Mouse (Mus musculus): Measurements from ENCODE around the gene Tspan9. TPM values are rescaled to one million over a fixed set of nuclear protein-coding genes. Genes with fewer than 3 reads are reported as not detected.

Gene Tspan9
- total RNA-seq, 2 experiments from 2014 or later, result 69.5 to 78.5 TPM

DNA sequence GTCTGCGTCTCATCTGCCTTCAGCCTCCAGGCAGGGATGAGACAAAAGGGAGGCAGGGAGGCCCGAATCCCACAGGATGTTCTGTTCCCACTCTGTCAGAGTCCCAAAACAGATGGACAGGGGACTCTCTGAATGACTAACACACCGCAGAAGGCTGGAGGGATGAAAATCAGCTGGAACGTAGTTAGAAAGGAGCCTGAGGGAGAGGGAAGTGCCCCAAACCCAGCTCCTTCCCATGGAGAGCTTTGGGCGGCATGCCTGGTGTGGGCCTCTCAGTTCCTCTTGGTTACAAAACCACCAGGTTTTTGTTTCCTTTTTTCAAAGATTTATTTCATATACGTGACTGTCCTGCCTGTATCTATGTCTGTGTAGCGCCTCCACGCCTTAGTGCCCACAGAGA lies 35.7 kb downstream of the Tspan9 start:
- intact Hi-C loops (cut with DNase I), result no loop called here
- DNase-seq, result no peak

DNA sequence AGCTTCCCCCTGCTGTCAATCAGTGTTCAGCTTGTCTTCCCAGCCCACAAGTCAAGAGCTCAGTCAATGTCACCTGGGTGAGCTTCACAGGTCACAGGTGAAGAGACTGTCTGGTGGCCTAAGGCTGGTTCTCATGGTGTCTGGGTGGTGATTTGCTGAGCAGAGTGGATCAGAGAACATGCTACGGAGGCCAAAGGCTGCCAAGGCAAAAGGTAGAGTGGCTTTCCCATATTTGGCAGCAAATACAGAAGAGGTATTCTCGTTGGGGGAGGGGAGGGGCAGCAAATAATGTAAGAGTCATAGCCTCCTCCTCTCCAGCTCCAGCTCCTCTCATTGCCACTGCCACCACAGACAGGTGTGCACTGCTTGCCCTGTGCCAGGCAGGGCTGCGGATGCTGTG lies 37.2 kb downstream of the Tspan9 start:
- DNase-seq, result no peak
- intact Hi-C loops (cut with DNase I), result no loop called here

DNA sequence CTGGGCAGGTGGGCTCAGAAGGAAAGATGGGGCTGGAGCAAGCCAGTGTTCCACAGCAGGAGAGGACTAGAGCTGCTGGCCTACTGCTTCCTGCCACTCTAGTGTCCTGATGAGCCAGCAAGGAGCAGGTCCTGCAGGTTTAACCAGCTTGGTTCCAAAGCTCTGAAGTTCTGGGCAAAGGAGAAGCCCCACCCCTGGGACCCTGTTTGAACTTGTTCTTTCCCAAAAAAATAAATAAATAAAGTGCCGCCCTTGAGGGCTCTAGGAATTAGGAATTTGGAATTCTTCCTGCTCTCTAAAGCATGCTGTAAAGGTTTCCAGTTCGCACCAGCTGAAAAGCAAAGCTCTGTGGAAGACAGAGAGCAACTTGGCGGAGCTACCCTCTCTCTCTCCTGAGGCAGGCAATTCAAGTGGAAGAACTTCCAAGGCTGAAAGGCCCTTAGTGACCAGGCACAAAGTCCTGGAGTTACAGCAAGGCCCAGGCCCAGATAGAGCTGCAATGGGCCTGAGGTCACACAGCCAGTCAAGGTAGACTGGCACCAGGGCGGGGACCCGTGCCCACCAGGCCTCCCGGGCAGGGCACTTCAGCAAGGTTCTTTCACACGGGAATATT lies 38.6 kb downstream of the Tspan9 start:
- intact Hi-C loops (cut with DNase I), result no loop called here
- no peak for DNase-seq

DNA sequence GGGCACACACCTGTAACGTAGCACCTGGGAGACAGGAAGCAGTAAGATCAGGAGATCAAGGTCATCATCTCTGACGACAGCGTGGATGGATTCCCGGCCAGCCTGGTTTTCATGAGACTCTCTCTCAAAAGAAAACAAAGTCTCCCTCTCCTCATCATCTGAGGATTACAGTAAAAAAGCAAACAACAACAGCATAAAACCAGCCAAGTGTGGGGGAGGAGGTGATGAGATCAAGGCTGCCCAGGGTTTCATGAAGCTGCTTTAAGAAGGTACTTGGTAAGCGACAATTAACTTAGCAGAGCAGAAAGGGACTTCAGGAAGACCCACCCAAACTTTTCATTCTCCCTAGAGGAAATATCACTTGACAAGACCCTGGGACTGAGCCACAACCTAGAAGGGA lies 39.5 kb downstream of the Tspan9 start:
- DNase-seq, result no peak
- intact Hi-C loops (cut with DNase I), result no loop called here

DNA sequence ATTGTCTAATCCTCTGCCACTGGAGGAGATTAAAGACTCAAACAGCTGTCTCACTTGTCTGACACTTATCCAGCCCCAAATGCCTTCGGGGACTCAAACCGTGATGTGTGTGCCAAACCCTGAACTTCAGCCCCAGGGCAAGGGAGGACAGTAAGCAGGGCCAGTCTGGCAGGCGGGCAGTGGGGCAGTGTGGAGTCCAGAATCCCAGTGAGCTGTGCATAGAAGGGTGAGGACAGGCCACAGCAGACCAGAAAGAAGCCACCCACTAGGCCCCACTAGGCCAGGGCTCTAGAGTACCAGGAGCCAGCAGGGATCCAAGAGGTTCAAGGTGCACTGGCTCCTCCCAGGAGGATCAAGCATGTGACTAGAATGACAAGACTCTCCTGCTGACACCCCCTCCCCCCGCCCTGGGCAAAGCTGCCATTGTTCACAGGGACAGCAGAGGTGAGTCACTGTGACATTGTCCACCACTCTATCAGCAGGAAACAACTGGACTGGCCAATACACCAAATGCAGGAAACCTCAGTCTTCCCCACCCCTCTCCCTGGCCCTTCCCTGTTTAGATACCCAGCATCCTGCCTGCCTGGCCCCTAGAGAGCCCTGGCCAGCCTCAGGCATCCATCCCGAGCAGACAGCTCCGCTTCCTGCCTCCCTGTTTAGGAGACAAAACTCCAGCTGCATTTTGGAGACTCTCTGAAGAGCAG lies 40.9 kb downstream of the Tspan9 start:
- intact Hi-C loops (cut with DNase I), result no loop called here
- no peak for DNase-seq

DNA sequence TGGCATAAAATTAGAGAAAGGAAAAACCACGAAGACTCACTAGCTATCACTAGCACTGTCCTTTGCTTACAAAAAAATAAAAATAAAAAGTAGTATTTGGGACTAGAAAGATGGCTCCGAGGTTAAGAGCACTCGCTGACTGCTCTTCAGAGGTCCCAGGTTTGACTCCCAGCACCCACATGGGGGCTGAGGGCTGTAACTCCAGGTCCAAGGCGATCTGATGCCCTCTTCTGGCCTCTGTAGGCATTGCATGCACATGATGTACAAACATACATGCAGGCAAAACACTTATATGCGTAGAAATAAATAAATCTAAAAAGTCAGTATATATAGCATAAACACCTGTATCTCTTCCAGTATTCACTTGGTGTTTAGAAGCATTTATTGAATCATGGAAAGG lies 43.5 kb downstream of the Tspan9 start:
- no peak for DNase-seq
- intact Hi-C loops (cut with DNase I), result no loop called here

DNA sequence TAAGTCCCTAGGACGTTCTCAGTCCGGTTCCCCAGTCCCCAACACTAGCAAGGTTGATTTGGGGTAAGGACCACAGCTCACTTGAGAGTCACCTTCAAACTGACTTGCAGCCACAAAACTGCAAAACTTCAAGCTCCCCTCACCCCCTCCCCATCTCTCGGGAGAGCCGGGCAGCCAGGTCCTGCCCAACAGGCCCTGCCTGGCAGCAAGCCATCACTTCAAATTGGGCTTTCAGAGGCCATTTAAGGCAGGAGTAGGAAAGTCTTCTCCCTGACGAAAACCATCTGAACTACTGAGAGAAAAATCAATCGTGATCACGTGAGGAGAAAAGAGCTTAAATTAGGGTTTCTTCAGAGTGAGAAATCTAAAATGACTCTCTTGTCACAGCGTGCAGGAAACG lies 44.2 kb downstream of the Tspan9 start:
- intact Hi-C loops (cut with DNase I), result no loop called here
- peak; percentile 58 for DNase-seq

DNA sequence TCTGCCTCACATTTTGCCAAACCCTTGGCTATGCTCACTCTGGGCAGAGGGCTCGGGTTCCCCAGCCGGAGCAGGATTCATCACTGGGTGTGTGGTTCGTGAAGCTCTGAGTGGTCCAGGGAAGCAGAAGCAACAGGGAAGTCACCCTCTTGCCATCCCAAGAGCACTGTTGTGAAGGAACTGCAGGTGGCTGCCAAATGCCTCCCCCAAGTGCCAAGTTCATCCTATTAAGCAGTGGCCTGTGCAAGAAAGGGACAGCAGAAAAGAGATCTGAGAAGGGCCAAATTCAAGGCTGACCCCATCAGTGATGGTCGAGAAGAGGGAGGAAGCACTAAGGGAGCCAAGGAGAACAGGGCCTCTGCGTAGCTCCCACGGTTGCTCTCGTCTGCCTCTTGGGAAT lies 46.9 kb downstream of the Tspan9 start:
- DNase-seq, result no peak
- intact Hi-C loops (cut with DNase I), result no loop called here

DNA sequence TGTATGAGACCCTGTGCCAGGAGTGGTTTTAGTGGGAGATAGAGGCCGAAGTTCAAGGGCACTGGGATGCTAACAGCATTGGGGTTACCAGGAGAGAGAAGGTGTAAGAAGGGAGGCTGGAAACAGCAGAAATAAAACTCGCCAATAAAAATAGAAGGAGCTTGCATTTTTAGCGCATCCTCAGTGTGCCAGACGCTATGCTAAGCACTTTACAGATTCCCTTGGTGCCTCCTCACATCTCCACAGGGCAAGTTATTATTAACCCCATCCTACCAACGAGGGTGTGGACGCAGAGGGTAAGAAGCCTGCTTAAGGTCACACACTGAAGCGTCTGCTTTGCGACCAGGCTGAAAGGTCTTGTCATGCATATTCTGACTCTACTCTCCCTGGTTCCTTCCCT lies 47.5 kb downstream of the Tspan9 start:
- DNase-seq, result no peak
- intact Hi-C loops (cut with DNase I), result no loop called here

DNA sequence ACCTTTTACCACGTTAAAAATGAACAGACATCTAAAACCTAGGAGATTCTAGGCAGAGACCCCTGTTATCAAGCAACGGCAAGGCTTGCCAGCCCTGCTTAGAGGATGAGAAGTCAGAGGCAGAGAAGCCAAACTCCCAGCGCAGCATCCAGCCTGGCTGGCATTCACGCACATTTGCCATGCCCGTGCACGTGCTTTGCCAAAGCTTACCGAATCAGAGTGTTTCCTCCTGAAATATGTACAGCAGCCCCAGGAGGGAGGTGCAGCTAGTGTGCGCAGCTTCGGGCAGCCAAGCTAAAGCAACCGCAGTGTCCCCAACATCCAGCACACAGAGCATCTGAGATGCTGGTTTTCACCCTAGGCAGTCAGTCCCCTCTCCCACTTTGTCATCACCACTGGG lies 48.3 kb downstream of the Tspan9 start:
- peak; percentile 59 for DNase-seq
- intact Hi-C loops (cut with DNase I), result no loop called here

DNA sequence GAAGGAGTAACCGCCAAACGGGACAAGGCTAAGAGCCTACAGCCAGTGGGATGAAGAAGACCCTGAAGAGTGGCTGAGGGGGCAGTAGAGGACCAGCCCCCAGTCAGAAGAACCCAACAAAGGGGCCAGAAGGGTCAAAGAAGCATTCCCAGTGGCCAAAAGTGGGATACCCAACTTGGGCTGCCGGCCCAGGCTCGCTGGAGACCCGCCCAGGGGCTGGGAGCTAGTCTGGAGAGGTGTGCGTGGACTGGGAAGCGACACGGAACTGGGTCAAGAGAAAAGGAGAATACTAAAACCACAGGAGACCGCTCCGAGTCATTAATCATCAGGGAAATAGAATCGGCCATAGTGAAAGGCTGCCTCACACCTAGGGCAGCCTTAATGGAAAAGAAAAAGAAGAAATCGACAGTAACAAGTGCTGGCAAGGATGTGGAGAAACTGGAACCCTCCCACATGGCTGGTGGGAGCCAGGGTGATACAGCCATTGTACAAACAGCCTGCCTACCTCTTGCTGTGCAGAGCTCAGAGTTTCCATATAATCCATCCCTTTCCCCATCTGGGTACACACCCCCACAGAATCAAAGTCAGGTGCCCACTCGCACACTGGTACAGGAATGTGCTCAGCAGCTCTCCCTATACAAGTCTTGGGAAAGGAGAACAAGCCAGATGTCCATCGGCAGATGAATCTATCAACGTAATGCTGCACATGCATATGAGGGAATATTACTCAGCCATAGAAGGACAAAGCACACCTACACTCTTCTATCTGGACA lies 49.4 kb downstream of the Tspan9 start:
- DNase-seq, result no peak
- intact Hi-C loops (cut with DNase I), result loop anchor here (5.0 kb wide), 2 partner anchors 62 to 127 kb away; no protein-coding TSS in a partner anchor

DNA sequence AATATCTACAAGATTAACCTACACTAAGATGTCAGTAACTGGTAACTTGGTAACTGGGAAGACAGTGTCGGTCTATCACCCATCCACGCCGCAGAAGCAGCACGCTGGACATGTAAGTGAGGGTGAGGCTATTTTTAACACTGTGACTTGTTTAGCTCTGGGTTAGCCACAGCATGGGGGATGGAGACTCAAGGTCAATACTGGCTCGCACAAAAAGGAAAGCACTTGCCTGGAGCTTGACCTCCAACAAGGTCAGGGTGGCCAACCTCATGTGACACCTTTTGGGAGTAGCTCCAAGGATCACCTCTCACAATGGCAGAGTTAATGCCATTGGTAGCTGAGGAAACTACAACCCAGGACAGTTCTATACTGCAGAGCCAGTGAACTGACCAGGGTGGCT lies 50.8 kb downstream of the Tspan9 start:
- DNase-seq, result no peak
- intact Hi-C loops (cut with DNase I), result loop anchor here (5.0 kb wide), 2 partner anchors 60 to 125 kb away; no protein-coding TSS in a partner anchor

DNA sequence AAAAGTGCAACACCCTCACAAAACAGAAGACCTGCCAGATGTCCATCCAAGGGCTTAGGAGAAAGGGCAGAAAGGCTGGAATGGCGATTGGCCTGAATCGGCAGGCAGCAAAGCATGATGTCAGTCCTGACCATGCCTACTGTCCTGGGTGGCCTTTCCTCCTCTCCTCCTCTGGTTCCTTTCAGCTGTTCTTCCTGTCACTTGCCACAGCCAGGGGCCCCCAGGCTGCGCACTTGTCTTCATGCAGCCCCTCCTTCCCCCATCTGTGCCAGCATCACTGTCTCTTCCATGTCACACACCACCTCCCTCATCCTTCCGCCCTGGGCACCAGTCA lies 51.6 kb downstream of the Tspan9 start:
- intact Hi-C loops (cut with DNase I), result loop anchor here (5.0 kb wide), 2 partner anchors 59 to 124 kb away; no protein-coding TSS in a partner anchor
- DNase-seq, result no peak

DNA sequence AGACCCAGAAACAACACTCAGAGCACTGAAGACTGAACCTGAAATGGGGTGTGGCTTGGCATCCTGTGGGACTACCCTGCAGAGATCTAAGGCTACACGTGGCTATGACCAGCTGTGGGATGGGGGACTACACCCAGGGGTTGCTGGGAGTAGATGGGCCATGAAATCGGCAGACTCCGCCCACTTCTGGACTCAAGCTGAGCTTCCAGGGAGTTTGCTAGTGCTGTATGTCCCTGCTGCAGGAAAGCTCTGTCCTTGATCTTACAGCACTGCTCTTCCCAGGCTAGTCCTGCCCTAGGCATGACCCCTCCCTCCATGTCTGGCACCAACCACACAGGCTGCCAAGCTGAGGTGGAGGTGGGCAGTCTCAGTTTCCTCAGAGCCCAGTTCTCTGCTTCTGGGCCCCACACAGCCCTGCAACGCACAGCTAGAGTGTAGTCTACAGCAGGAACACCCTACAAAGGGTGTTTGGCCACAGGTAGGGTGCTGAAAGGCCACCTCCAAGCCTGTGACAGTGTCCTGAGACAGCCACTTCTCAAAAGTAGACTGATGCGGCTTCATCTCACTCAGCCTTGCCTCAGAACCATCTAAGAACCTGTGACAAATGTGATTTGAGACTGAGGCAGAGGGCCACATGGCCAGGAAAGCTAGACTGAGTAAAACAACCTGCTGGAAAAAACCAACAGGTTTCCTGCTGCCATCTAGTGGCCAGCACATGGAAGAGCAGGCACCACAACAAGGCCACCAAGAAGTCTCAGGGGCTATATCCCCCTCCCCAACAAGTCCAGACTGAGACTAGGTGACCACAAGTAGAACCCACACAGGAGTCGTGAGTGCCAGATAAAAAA lies 52.2 kb downstream of the Tspan9 start:
- peak; percentile 59 for DNase-seq
- intact Hi-C loops (cut with DNase I), result loop anchor here (5.0 kb wide), 2 partner anchors 59 to 124 kb away; no protein-coding TSS in a partner anchor

DNA sequence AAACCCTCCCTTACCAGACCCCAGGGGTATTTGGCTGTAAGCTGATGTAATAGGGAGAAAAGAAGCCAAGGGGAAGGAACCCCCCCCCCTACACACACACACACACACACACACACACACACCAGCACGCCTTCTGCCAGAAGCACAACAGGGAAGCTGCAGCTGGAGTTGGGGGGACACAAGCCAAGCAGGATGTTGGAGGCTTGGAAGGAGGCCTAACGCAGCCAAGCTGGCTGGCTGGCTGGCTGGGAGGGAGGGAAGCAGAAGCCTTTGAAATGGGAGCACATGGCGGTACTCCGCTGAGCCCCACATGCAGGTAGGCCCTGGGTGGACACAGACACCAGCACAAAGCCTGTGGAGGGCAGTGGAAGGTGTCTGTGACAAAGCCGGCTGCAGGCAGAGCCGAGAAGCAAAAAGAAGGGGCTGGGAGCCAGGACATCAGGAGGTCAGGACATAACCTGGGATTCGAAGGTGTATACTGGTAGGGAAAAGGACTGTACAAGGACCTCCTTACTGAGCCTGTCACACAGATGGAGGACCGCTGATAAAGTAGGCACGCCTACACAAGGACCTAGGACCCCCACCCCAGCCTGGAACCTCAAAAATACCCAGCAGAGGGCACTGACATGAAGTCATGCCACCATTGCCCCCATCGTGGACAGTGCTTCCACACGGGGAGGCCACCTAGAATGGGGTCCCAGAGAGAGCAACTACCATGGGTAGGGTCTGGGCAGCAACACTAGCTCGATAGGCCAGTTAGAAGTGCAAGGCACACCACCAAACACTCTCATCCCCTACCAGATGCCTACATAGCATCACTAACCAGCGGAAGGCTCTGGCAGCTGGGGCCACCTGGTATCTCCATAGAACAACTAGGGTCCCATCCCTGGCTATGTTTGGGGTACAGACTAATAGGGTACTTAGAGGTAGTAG lies 53.4 kb downstream of the Tspan9 start:
- peak; percentile 85 for DNase-seq
- intact Hi-C loops (cut with DNase I), result loop anchor here (5.0 kb wide), 2 partner anchors 58 to 123 kb away; no protein-coding TSS in a partner anchor

DNA sequence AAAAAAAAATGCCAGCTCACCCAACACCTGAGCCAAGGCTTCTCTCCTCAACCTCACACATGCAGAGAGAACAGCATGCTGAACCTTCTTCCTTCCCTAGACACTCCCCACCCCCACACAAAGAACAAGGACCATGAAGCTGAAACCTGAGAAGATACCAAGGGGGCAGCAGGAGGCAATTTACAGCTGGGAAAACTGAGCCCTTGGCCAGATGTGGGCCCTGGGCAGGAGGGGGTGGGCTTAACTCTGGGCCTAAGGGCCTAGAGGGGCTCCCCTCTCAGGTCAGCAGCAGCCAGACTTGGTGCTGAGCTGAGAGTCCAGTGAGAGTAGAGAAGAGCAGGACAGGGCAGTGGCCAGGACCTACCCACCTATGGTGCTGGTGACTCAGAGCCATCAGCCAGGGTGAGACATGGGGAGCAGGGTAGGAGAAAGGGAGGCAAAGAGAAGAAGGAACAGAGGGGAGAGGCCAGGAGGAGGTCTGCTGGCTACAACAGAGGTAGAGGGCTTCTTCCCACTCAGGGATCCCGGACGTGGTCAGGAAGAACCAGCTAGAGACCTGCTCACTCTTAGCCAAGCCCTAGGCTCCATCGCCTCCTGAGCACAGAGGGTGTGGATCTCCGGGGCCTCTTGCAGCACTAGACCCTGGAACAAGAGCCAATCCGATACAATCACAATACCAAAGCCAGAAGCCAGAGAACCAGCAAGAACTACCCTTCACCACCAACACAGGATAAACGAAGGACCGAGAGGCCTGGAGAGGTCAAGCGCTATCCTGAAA lies 54.5 kb downstream of the Tspan9 start:
- intact Hi-C loops (cut with DNase I), result no loop called here

DNA sequence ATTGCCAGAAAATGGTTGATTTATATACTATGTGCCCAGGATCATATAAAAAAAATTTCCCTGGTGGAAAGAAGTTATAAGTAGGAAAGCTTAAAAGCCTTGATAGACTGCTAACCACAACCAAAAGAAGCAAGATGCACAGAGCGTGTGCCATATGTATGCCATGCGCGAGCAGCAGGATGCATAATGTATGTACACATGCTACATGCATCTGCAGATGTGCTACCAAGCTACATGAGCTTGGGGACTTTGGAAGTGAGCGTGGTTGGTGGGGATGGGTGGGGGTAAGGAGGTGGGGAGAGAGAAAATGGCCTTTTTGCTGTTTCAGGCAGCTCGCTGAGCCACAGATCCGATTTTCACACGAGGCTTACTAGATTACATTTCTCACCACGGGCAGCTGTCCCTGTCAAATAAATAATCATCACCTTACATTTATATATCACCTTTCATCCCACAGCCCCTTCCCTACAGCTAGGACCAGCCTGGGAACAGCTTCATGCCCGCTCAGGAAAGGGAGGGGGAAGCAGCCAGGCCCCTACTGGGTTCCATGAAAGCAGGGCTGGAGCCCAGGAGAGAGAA lies 57.8 kb downstream of the Tspan9 start:
- no peak for DNase-seq
- intact Hi-C loops (cut with DNase I), result no loop called here

More for the DNA sequence above, 54.5 kb downstream of the Tspan9 start:
- DNase-seq, result no peak

DNA sequence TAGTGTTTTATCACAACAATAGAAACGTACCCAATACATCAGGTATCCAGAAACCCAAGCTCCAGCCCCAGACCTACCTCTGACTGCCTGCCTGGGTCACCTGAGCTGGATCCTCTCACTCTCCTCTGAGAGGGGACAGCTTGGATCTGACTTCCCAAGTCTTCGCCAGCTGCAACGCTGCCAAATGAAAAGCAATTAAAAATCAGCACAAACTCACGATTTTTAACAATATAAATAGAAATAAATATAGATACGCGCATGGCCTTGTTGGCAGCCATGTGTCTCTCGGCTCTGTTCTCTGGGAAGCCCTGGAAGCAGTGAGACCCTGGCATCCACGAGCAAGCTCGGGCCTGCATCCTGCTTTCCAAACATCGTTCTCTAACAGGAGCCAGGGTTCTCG lies 60.1 kb downstream of the Tspan9 start:
- intact Hi-C loops (cut with DNase I), result no loop called here
- DNase-seq, result no peak

DNA sequence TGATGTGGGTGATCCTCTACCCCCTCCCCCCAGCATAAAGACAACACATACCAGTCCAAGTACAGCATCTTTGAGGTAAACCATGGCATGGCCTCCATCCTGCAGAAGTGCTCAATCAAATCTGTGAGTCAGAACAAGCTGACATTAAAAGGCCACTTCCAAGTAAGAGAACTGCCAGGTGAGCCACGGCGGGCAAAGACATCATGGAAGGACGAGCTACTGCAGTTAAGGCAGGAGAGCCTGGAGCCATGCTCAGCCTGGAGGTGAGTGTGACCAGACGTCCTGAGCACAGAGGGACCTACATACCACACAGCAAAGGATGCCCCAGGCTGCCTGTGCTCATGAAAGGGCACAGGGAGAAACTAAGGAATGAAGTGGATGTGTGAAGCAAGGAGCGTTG lies 61.6 kb downstream of the Tspan9 start:
- no peak for DNase-seq
- intact Hi-C loops (cut with DNase I), result no loop called here
